ENCODE assay signal across 26 mouse cellular contexts in genomic region chr1:99959428-99959987, GRCm38 (mm10).
"Had no signal": no experiment of that assay in that cellular context is flagged by ENCODE, and none has a peak within 500 bp of the region (broad histone marks: within the 10 kb centered on the region; RNA-seq: fewer than 3 reads in every experiment).

No protein-coding gene starts in this region.

- ATAC-seq: hindbrain, postnatal 0 days; intestine, embryonic 16.5 days; liver, embryonic 12.5 days had no signal

- H3K27me3 ChIP-seq: heart, embryonic 13.5 days; heart, embryonic 15.5 days; hindbrain, embryonic 13.5 days; hindbrain, embryonic 15.5 days; kidney, embryonic 15.5 days; limb, embryonic 13.5 days; limb, embryonic 15.5 days; liver, embryonic 12.5 days had no signal

- H3K27ac ChIP-seq: heart, adult 2 months; heart, embryonic 13.5 days; heart, embryonic 15.5 days; hindbrain, embryonic 13.5 days; hindbrain, embryonic 15.5 days; hindbrain, postnatal 0 days; kidney, embryonic 15.5 days; kidney, postnatal 0 days; limb, embryonic 13.5 days; limb, embryonic 15.5 days; liver, embryonic 12.5 days had no signal

- H3K9ac ChIP-seq: heart, embryonic 13.5 days; heart, embryonic 15.5 days; hindbrain, embryonic 13.5 days; hindbrain, embryonic 15.5 days; kidney, embryonic 15.5 days; limb, embryonic 13.5 days; limb, embryonic 15.5 days; liver, embryonic 12.5 days had no signal

- H3K4me2 ChIP-seq: heart, embryonic 11.5 days; heart, embryonic 13.5 days; heart, embryonic 15.5 days; hindbrain, embryonic 13.5 days; hindbrain, embryonic 15.5 days; kidney, embryonic 15.5 days; limb, embryonic 13.5 days; limb, embryonic 15.5 days; liver, embryonic 12.5 days had no signal

- H3K36me3 ChIP-seq: heart, embryonic 13.5 days; heart, embryonic 15.5 days; hindbrain, embryonic 13.5 days; hindbrain, embryonic 15.5 days; kidney, embryonic 15.5 days; limb, embryonic 13.5 days; limb, embryonic 15.5 days; liver, embryonic 12.5 days had no signal

- H3K9me3 ChIP-seq: heart, embryonic 13.5 days; heart, embryonic 15.5 days; hindbrain, embryonic 15.5 days; kidney, embryonic 15.5 days; limb, embryonic 13.5 days; limb, embryonic 15.5 days; liver, embryonic 12.5 days had no signal

- DNase-seq: gastrocnemius, postnatal 14 days; gastrocnemius, postnatal 36 days; heart, adult 11 months; heart, adult 2 months; heart, postnatal 14 days; heart, postnatal 36 days; kidney, adult 11 months; kidney, adult 2 months; kidney, adult 9 months; kidney, postnatal 14 days; kidney, postnatal 36 days; layer of hippocampus, adult 9-11 months; layer of hippocampus, postnatal 36 days; left cerebral cortex, postnatal 4 days had no signal

- H3K4me3 ChIP-seq: heart, adult 2 months; heart, embryonic 13.5 days; heart, embryonic 15.5 days; hindbrain, embryonic 13.5 days; hindbrain, embryonic 15.5 days; kidney, embryonic 15.5 days; limb, embryonic 13.5 days; limb, embryonic 15.5 days; liver, embryonic 12.5 days had no signal

- H3K4me1 ChIP-seq: heart, embryonic 13.5 days; heart, embryonic 15.5 days; hindbrain, embryonic 13.5 days; hindbrain, embryonic 15.5 days; kidney, embryonic 15.5 days; limb, embryonic 13.5 days; limb, embryonic 15.5 days; liver, embryonic 12.5 days had no signal
